Mouse (Mus musculus) MEL (cell line): ENCODE measurements at regions not wholly inside any gene's neighbourhood (a gene's known extent, or its start where the extent isn't known, plus 50 kb on each side); places are given as distances from the start of the nearest gene placed in this dataset.

Source experiments
- BHLHE40 ChIP-seq: IDR thresholded peaks from 2 replicates; pipeline ENCODE4 v1.6.1; 2012; ENCODE audit warnings: low read depth, mild to moderate bottlenecking, inconsistent platforms, low read length, improper control_type of control experiment, borderline replicate concordance
- CTCF ChIP-seq, 3 experiments: IDR thresholded peaks in 2 of 3; conservative IDR thresholded peaks in 1 of 3; 2 replicates each; pipeline ENCODE4 v1.5.1; 2011 to 2012; ENCODE audit warnings: low read length in 3 of 3, low read depth in 2 of 3, mild to moderate bottlenecking in 2 of 3, improper control_type of control experiment in 1 of 3, inconsistent platforms in 1 of 3, mixed read lengths in 1 of 3, moderate library complexity in 1 of 3; ENCODE audit not compliant: control insufficient read depth in 1 of 3, insufficient read depth in 1 of 3, poor library complexity in 1 of 3, severe bottlenecking in 1 of 3
- ETS1 ChIP-seq: IDR thresholded peaks from 2 replicates; pipeline ENCODE4 v1.6.1; 2012; ENCODE audit warnings: low read depth, mild to moderate bottlenecking, inconsistent platforms, low read length, improper control_type of control experiment, moderate library complexity
- POLR2AphosphoS5 ChIP-seq: IDR thresholded peaks from 2 replicates; pipeline ENCODE4 v1.6.1; 2012; ENCODE audit warnings: low read depth, borderline replicate concordance, mild to moderate bottlenecking, inconsistent platforms, low read length, moderate library complexity, mixed read lengths
- SMC3 ChIP-seq: IDR thresholded peaks from 2 replicates; pipeline ENCODE4 v1.6.1; 2011; ENCODE audit warnings: low read depth, low read length, improper control_type of control experiment
- ZKSCAN1 ChIP-seq: IDR thresholded peaks from 2 replicates; pipeline ENCODE4 v1.6.1; 2012; ENCODE audit warnings: low read depth, mild to moderate bottlenecking, inconsistent platforms, low read length, improper control_type of control experiment, moderate library complexity

DNA sequence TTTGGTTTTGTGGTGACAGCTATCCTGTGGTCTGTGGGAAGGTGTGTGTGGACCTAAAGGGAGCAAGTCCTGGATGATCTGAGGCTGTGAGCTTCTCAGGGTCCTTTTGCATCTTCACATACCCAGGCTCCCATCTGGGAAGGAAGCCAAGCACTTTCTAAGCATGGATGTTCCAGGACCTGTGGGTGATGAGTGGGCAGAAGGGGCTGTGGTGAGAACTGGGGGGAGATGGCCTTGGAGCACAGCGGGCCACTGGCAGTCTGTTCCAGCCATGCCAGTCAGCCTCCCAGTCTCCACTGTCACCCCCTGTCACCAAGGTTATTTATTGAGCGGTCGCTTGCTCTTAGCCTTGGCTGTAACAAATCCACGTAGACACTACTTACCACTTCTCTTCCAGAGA lies 243.3 kb downstream of the Cdh26 start:
- no peak for TF ChIP-seq BHLHE40
- no peak for TF ChIP-seq CTCF (IDR thresholded peaks at IDR 0.05 in 2 of 3, conservative IDR thresholded peaks at IDR 0.05 in 1 of 3; ENCODE audit: control insufficient read depth in 1 of 3, insufficient read depth in 1 of 3, low read depth in 2 of 3, low read length in 3 of 3, poor library complexity in 1 of 3, severe bottlenecking in 1 of 3)
- TF ChIP-seq ETS1, result no peak
- no peak for TF ChIP-seq SMC3
- no peak for TF ChIP-seq ZKSCAN1
- TF ChIP-seq POLR2AphosphoS5, result no peak
